Mouse (Mus musculus) stomach, postnatal 0 days (tissue): Measurements from ENCODE around the gene Sept9. TPM values are rescaled to one million over a fixed set of nuclear protein-coding genes. Genes with fewer than 3 reads are reported as not detected.

Experiments used
- ATAC-seq: fragments of 200-750 bp; cut with Nextera tagmentation; 2 replicates; pipeline ENCODE4 v1.8.0; 2017; ENCODE audit not compliant: low FRiP score, low TSS enrichment
- DNase-seq: peaks from one replicate; pipeline ENCODE4 v3.0.0-alpha.2; 2016; ENCODE audit warnings: low spot score
- H3K27ac ChIP-seq: fragments of 300-500 bp; sonication (generic); replicated peaks from 2 replicates; pipeline ENCODE4 v1.5.1; 2014; ENCODE audit warnings: mild to moderate bottlenecking, control low read depth
- H3K27me3 ChIP-seq: fragments of 300-500 bp; sonication (generic); 2 replicates; pipeline ENCODE4 v1.6.1; 2014; ENCODE audit warnings: low read length; ENCODE audit not compliant: control insufficient read depth, insufficient read depth
- H3K36me3 ChIP-seq: fragments of 300-500 bp; sonication (generic); 2 replicates; pipeline ENCODE4 v1.6.1; 2014; ENCODE audit warnings: low read length, mixed read lengths; ENCODE audit not compliant: control insufficient read depth, insufficient read depth
- H3K4me1 ChIP-seq: fragments of 300-500 bp; sonication (generic); replicated peaks from 2 replicates; pipeline ENCODE4 v1.6.1; 2014; ENCODE audit warnings: antibody characterized with exemption; ENCODE audit not compliant: control insufficient read depth, insufficient read depth
- H3K4me2 ChIP-seq: fragments of 300-500 bp; sonication (generic); replicated peaks from 2 replicates; pipeline ENCODE4 v1.6.1; 2014; ENCODE audit warnings: low read depth, mild to moderate bottlenecking, control low read depth, moderate library complexity
- H3K4me3 ChIP-seq: fragments of 300-500 bp; sonication (generic); 2 replicates; pipeline ENCODE4 v1.5.1; 2014; ENCODE audit warnings: low read depth, low read length, control low read depth
- H3K9ac ChIP-seq: fragments of 300-500 bp; sonication (generic); 2 replicates; pipeline ENCODE4 v1.6.1; 2014; ENCODE audit warnings: mild to moderate bottlenecking, low read length, control low read depth, mixed read lengths
- H3K9me3 ChIP-seq: fragments of 300-500 bp; sonication (generic); 2 replicates; pipeline ENCODE4 v1.6.1; 2016; ENCODE audit warnings: low read length; ENCODE audit not compliant: control insufficient read depth
- CTCF ChIP-seq: IDR thresholded peaks from 2 replicates; pipeline ENCODE4 v1.5.1; 2016; ENCODE audit warnings: antibody characterized with exemption, low read depth, mild to moderate bottlenecking, moderate library complexity
- EP300 ChIP-seq: optimal IDR thresholded peaks from 2 replicates; pipeline ENCODE3; 2016; ENCODE audit warnings: antibody characterized with exemption
- WGBS: fragments of 180-500 bp; shearing (Covaris S2); extraction: QIAGEN DNeasy Blood & Tissue Kit; methylation state at CpG from one replicate; pipeline ENCODE4 v1.1.7; 2014; 5-methylcytosine and 5-hydroxymethylcytosine counted together
- polyA plus RNA-seq: library from polyadenylated mRNA; unstranded; fragments of >200 nt; fragmentation: Nextera tagmentation; extraction: Ambion mirVana; gene quantifications from 2 replicates; pipeline ENCODE4 v1.2.1, GENCODE M21; 2015

Sept9 gene
- polyA plus RNA-seq, 1 experiment from 2014 or later = 42.9 TPM

- 59% methylated on average over 3 of the region's 3 CpGs for WGBS
- Histone ChIP-seq H3K9ac (no peak overlapping the region), H3K4me2 (no peak overlapping the region), H3K4me3 (no peak overlapping the region), H3K4me1 (peaks cover 37% of the 10 kb centered on the region), H3K27ac (peak overlapping the region; percentile 85), H3K9me3 (no peaks in the 10 kb centered on the region), H3K36me3 (no peaks in the 10 kb centered on the region), H3K27me3 (no peaks in the 10 kb centered on the region)
- ATAC-seq = no peak
- TF ChIP-seq CTCF = peak; percentile 31; the same call in 1 of the 2 replicates
- no peak for TF ChIP-seq EP300
- DNase-seq = no peak
Measured at GRCm38 (mm10) chr11:117318202-117318601, 118.7 kb downstream of the Sept9 start.

GRCm38 (mm10) chr11:117318731-117319542 lies 119.5 kb downstream of the Sept9 start:
- peaks cover 35% of the 10 kb centered on the region for H3K4me1 ChIP-seq
- TF ChIP-seq EP300 = no peak
- TF ChIP-seq CTCF = no peak
- H3K4me3 ChIP-seq = no peak overlapping the region
- H3K9ac ChIP-seq = no peak overlapping the region
- H3K36me3 ChIP-seq = no peaks in the 10 kb centered on the region
- DNase-seq = no peak
- H3K27ac ChIP-seq = peak overlapping the region; percentile 85
- no peak for ATAC-seq
- H3K9me3 ChIP-seq = no peaks in the 10 kb centered on the region
- H3K4me2 ChIP-seq = no peak overlapping the region
- WGBS = 53% methylated on average over 12 of the region's 12 CpGs
- no peaks in the 10 kb centered on the region for H3K27me3 ChIP-seq

GRCm38 (mm10) chr11:117319543-117320335 lies 120.3 kb downstream of the Sept9 start:
- Histone ChIP-seq H3K4me1 (peaks cover 36% of the 10 kb centered on the region), H3K4me2 (no peak overlapping the region), H3K4me3 (no peak overlapping the region), H3K9ac (peak overlapping the region; percentile 13; the same call in 1 of the 2 replicates), H3K27me3 (no peaks in the 10 kb centered on the region), H3K9me3 (no peaks in the 10 kb centered on the region), H3K36me3 (no peaks in the 10 kb centered on the region), H3K27ac (peak overlapping the region; percentile 85)
- TF ChIP-seq EP300 = no peak
- no peak for TF ChIP-seq CTCF
- peak; percentile 65 for DNase-seq
- 27% methylated on average over 14 of the region's 15 CpGs for WGBS
- ATAC-seq = peak; percentile 79

- H3K36me3 ChIP-seq = no peaks in the 10 kb centered on the region
- TF ChIP-seq EP300 = no peak
- no peak for TF ChIP-seq CTCF
- H3K4me2 ChIP-seq = no peak overlapping the region
- no peak overlapping the region for H3K9ac ChIP-seq
- H3K4me1 ChIP-seq = peaks cover 30% of the 10 kb centered on the region
- H3K4me3 ChIP-seq = no peak overlapping the region
- peak overlapping the region; percentile 69 for H3K27ac ChIP-seq
- peak; percentile 18; the same call in 1 of the 2 replicates for ATAC-seq
- H3K27me3 ChIP-seq = no peaks in the 10 kb centered on the region
- 49% methylated on average over 3 of the region's 3 CpGs for WGBS
- no peak for DNase-seq
- H3K9me3 ChIP-seq = no peaks in the 10 kb centered on the region
Measured at GRCm38 (mm10) chr11:117320482-117320881, 121.0 kb downstream of the Sept9 start.

GRCm38 (mm10) chr11:117321311-117321971 lies 122.0 kb downstream of the Sept9 start:
- H3K4me1 ChIP-seq = peaks cover 34% of the 10 kb centered on the region

More at GRCm38 (mm10) chr11:117321311-117321971, 122.0 kb downstream of the Sept9 start:
- TF ChIP-seq EP300 (no peak), CTCF (no peak)
- Histone ChIP-seq H3K27ac (no peak overlapping the region), H3K9ac (no peak overlapping the region), H3K36me3 (no peaks in the 10 kb centered on the region), H3K4me3 (no peak overlapping the region), H3K4me2 (no peak overlapping the region), H3K9me3 (no peaks in the 10 kb centered on the region), H3K27me3 (no peaks in the 10 kb centered on the region)
- ATAC-seq = no peak
- WGBS = 69% methylated on average over 9 of the region's 9 CpGs
- DNase-seq = no peak
